Comparison of ENCODE assay signal across 16 mouse cellular contexts in genomic region chr17:84039444-84039843, GRCm38 (mm10).
DNase-seq lines count a peak whose midpoint lies in the region; ATAC-seq and TF ChIP-seq lines count a peak whose summit lies in the region.
"Had no signal": no experiment of that assay in that cellular context is flagged by ENCODE, and none has a peak within 500 bp of the region (broad histone marks: within the 10 kb centered on the region; RNA-seq: fewer than 3 reads in every experiment).

No protein-coding gene starts in this region.

- H3K36me3 ChIP-seq in heart, postnatal 0 days (replicated peaks; ENCODE audit: control insufficient read depth, insufficient read depth, low read length), result no peaks in the 10 kb centered on the region
- no peaks in the 10 kb centered on the region for H3K36me3 ChIP-seq in midbrain, postnatal 0 days (ENCODE audit: insufficient read depth, low read length)
- H3K36me3 ChIP-seq in midbrain, embryonic 10.5 days, result no peaks in the 10 kb centered on the region
- no peaks in the 10 kb centered on the region for H3K36me3 ChIP-seq in thymus, adult 2 months (ENCODE audit: control insufficient read depth, insufficient read depth, low read length)
- H3K36me3 ChIP-seq: hindbrain, embryonic 10.5 days; midbrain, embryonic 13.5 days; neural tube, embryonic 12.5 days had no signal

- 76% methylated on average over 10 of the region's 10 CpGs for WGBS in heart, postnatal 0 days
- WGBS in midbrain, postnatal 0 days, result 92% methylated on average over 10 of the region's 10 CpGs
- WGBS in midbrain, embryonic 10.5 days, result 83% methylated on average over 10 of the region's 10 CpGs
- 89% methylated on average over 10 of the region's 10 CpGs for WGBS in thymus, adult 2 months

- no peak for DNase-seq in heart, postnatal 0 days (ENCODE audit: low spot score)
- DNase-seq in heart, adult 18-20 months, result no peak
- no peak for DNase-seq in midbrain, postnatal 0 days (ENCODE audit: low spot score)
- DNase-seq in midbrain, embryonic 10.5 days (ENCODE audit: low spot score), result no peak
- DNase-seq in testis, postnatal 14 days (ENCODE audit: low spot score), result peak; percentile 74
- DNase-seq in thymus, adult 2 months, result no peak
- DNase-seq in right cerebral cortex, adult 2 months (ENCODE audit: low spot score in 2 of 2), result no peak
- DNase-seq: adrenal gland, postnatal 36 days; cerebellum, adult 11 months; kidney, adult 8-10 months; lung, adult 18-20 months; spleen, adult 18-20 months had no signal

- TF ChIP-seq POLR2A in thymus, adult 2 months (IDR thresholded peaks at IDR 0.05; ENCODE audit: control insufficient read depth, extremely low read depth, insufficient read depth, low read length, poor library complexity), result no peak

- H3K9ac ChIP-seq in heart, postnatal 0 days (replicated peaks; ENCODE audit: low read depth, low read length), result no peak overlapping the region
- H3K9ac ChIP-seq in midbrain, postnatal 0 days (replicated peaks; ENCODE audit: low read length, poor library complexity, severe bottlenecking), result no peak overlapping the region
- H3K9ac ChIP-seq: midbrain, embryonic 13.5 days; neural tube, embryonic 12.5 days had no signal

- peaks cover 18% of the 10 kb centered on the region for H3K4me1 ChIP-seq in heart, postnatal 0 days (ENCODE audit: control insufficient read depth, insufficient read depth)
- H3K4me1 ChIP-seq in midbrain, postnatal 0 days (ENCODE audit: insufficient read depth, low read length), result no peaks in the 10 kb centered on the region
- peaks cover 12% of the 10 kb centered on the region; the same call in 1 of the 2 replicates for H3K4me1 ChIP-seq in midbrain, embryonic 10.5 days
- H3K4me1 ChIP-seq in thymus, adult 2 months (replicated peaks; ENCODE audit: control insufficient read depth, insufficient read depth, low read length), result peaks cover 26% of the 10 kb centered on the region

- peak; percentile 20; the same call in 1 of the 2 replicates for TF ChIP-seq CTCF in heart, postnatal 0 days (IDR thresholded peaks at IDR 0.05; ENCODE audit: low read depth)
- peak; percentile 25; the same call in 1 of the 2 replicates for TF ChIP-seq CTCF in midbrain, postnatal 0 days (IDR thresholded peaks at IDR 0.05)
- no peak for TF ChIP-seq CTCF in thymus, adult 2 months (IDR thresholded peaks at IDR 0.05; ENCODE audit: borderline replicate concordance, control insufficient read depth, extremely low read depth, insufficient read depth, low read length, poor library complexity)

- H3K4me2 ChIP-seq in heart, postnatal 0 days (ENCODE audit: low read depth, low read length), result no peak overlapping the region
- no peak overlapping the region for H3K4me2 ChIP-seq in midbrain, postnatal 0 days (ENCODE audit: low read depth, low read length, poor library complexity, severe bottlenecking)
- H3K4me2 ChIP-seq: midbrain, embryonic 13.5 days; neural tube, embryonic 12.5 days had no signal

- no peaks in the 10 kb centered on the region for H3K9me3 ChIP-seq in heart, postnatal 0 days (replicated peaks; ENCODE audit: control insufficient read depth, low read length)
- H3K9me3 ChIP-seq in midbrain, postnatal 0 days (ENCODE audit: low read length), result no peaks in the 10 kb centered on the region
- peaks cover 3% of the 10 kb centered on the region; the same call in 1 of the 2 replicates for H3K9me3 ChIP-seq in midbrain, embryonic 10.5 days (replicated peaks)
- H3K9me3 ChIP-seq: midbrain, embryonic 13.5 days; neural tube, embryonic 12.5 days had no signal

- no peaks in the 10 kb centered on the region for H3K27me3 ChIP-seq in heart, postnatal 0 days (ENCODE audit: control insufficient read depth, insufficient read depth, low read length)
- H3K27me3 ChIP-seq in midbrain, postnatal 0 days (ENCODE audit: insufficient read depth, low read length), result no peaks in the 10 kb centered on the region
- H3K27me3 ChIP-seq in midbrain, embryonic 10.5 days (ENCODE audit: low read depth, poor library complexity, severe bottlenecking), result no peaks in the 10 kb centered on the region
- H3K27me3 ChIP-seq in thymus, adult 2 months (ENCODE audit: control insufficient read depth, insufficient read depth, low read length), result no peaks in the 10 kb centered on the region
- H3K27me3 ChIP-seq: neural tube, embryonic 12.5 days had no signal

- ATAC-seq in heart, postnatal 0 days (ENCODE audit: insufficient read depth, low read depth), result no peak
- ATAC-seq in midbrain, postnatal 0 days (ENCODE audit: low FRiP score), result no peak
- peak; percentile 23 to 39; a peak in 2 of 4 replicates for ATAC-seq in hematopoietic stem cell, adult 5-6 weeks (replicated peaks in 1 of 2; ENCODE audit: insufficient read depth in 1 of 2, low FRiP score in 2 of 2, low TSS enrichment in 1 of 2, low read depth in 1 of 2, poor library complexity in 2 of 2, severe bottlenecking in 2 of 2)
- ATAC-seq: midbrain, embryonic 13.5 days had no signal

- H3K4me3 ChIP-seq in heart, postnatal 0 days (ENCODE audit: low read depth, low read length), result no peak overlapping the region
- no peak overlapping the region for H3K4me3 ChIP-seq in midbrain, postnatal 0 days (ENCODE audit: low read depth, low read length)
- H3K4me3 ChIP-seq in midbrain, embryonic 10.5 days, result no peak overlapping the region
- no peak overlapping the region for H3K4me3 ChIP-seq in thymus, adult 2 months (ENCODE audit: control insufficient read depth, insufficient read depth, low read length)
- H3K4me3 ChIP-seq: hindbrain, embryonic 10.5 days; midbrain, embryonic 13.5 days; neural tube, embryonic 12.5 days had no signal

- no peak overlapping the region for H3K27ac ChIP-seq in heart, postnatal 0 days (ENCODE audit: low read depth)
- H3K27ac ChIP-seq in midbrain, postnatal 0 days (ENCODE audit: low read depth, low read length), result no peak overlapping the region
- no peak overlapping the region for H3K27ac ChIP-seq in midbrain, embryonic 10.5 days (replicated peaks)
- no peak overlapping the region for H3K27ac ChIP-seq in thymus, adult 2 months (ENCODE audit: control insufficient read depth, insufficient read depth, low read length)
- H3K27ac ChIP-seq: midbrain, embryonic 13.5 days; neural tube, embryonic 12.5 days had no signal

- no peak for TF ChIP-seq EP300 in heart, postnatal 0 days (IDR thresholded peaks at IDR 0.05; ENCODE audit: low read depth)

Comparison
In these comparisons a context has a peak if more than half of its experiments do, and no peak if none do; other contexts are left out.
1. ATAC-seq: peak in hematopoietic stem cell, adult 5-6 weeks (2 of 2); none in heart, postnatal 0 days (single experiment) and midbrain, postnatal 0 days (single experiment).